Comparison of ENCODE assay signal across 14 mouse cellular contexts in genomic region chr4:108940681-108941473, GRCm38 (mm10). TPM values are rescaled to one million over a fixed set of nuclear protein-coding genes. Genes with fewer than 3 reads are reported as not detected.
DNase-seq lines count a peak whose midpoint lies in the region; ATAC-seq and TF ChIP-seq lines count a peak whose summit lies in the region.
"Had no signal": no experiment of that assay in that cellular context is flagged by ENCODE, and none has a peak within 500 bp of the region (broad histone marks: within the 10 kb centered on the region; RNA-seq: fewer than 3 reads in every experiment).

No protein-coding gene starts in this region.

- H3K27me3 ChIP-seq in hindbrain, embryonic 14.5 days (ENCODE audit: control insufficient read depth, insufficient read depth, low read length): no peaks in the 10 kb centered on the region
- no peaks in the 10 kb centered on the region for H3K27me3 ChIP-seq in hindbrain, embryonic 12.5 days
- no peaks in the 10 kb centered on the region for H3K27me3 ChIP-seq in forebrain, embryonic 14.5 days (replicated peaks; ENCODE audit: control insufficient read depth, insufficient read depth, low read length)
- H3K27me3 ChIP-seq in midbrain, postnatal 0 days (ENCODE audit: insufficient read depth, low read length): no peaks in the 10 kb centered on the region
- no peaks in the 10 kb centered on the region for H3K27me3 ChIP-seq in kidney, adult 2 months (replicated peaks; ENCODE audit: control insufficient read depth, insufficient read depth, low read length)
- H3K27me3 ChIP-seq: heart, embryonic 15.5 days had no signal

- no peak for ATAC-seq in cerebellum, adult (ENCODE audit: insufficient number of reproducible peaks, low FRiP score, low TSS enrichment)
- ATAC-seq in hindbrain, embryonic 14.5 days (ENCODE audit: low FRiP score): 0 out of 2 replicates have a peak, but pooled peaks have one; percentile 28
- ATAC-seq in hindbrain, embryonic 12.5 days (ENCODE audit: low FRiP score): no peak
- no peak for ATAC-seq in forebrain, embryonic 14.5 days
- no peak for ATAC-seq in midbrain, postnatal 0 days (ENCODE audit: low FRiP score)
- ATAC-seq: hindbrain, embryonic 16.5 days had no signal

- WGBS in hindbrain, embryonic 14.5 days: 67% methylated on average over 17 of the region's 17 CpGs
- 78% methylated on average over 17 of the region's 17 CpGs for WGBS in hindbrain, embryonic 12.5 days
- 64% methylated on average over 17 of the region's 17 CpGs for WGBS in forebrain, embryonic 14.5 days
- WGBS in midbrain, postnatal 0 days: 43% methylated on average over 17 of the region's 17 CpGs
- WGBS in kidney, adult 2 months: 88% methylated on average over 17 of the region's 17 CpGs

- H3K4me3 ChIP-seq in hindbrain, embryonic 14.5 days (replicated peaks; ENCODE audit: low read length): no peak overlapping the region
- no peak overlapping the region for H3K4me3 ChIP-seq in hindbrain, embryonic 12.5 days
- H3K4me3 ChIP-seq in forebrain, embryonic 14.5 days (ENCODE audit: low read depth, low read length): no peak overlapping the region
- H3K4me3 ChIP-seq in midbrain, postnatal 0 days (ENCODE audit: low read depth, low read length): no peak overlapping the region
- no peak overlapping the region for H3K4me3 ChIP-seq in kidney, adult 2 months (ENCODE audit: insufficient read depth, low read depth, low read length)
- H3K4me3 ChIP-seq: heart, embryonic 15.5 days had no signal

- no peaks in the 10 kb centered on the region for H3K9me3 ChIP-seq in hindbrain, embryonic 14.5 days (ENCODE audit: control insufficient read depth, low read length)
- H3K9me3 ChIP-seq in hindbrain, embryonic 12.5 days (replicated peaks): no peaks in the 10 kb centered on the region
- no peaks in the 10 kb centered on the region for H3K9me3 ChIP-seq in forebrain, embryonic 14.5 days (replicated peaks; ENCODE audit: control insufficient read depth, low read length)
- no peaks in the 10 kb centered on the region for H3K9me3 ChIP-seq in midbrain, postnatal 0 days (ENCODE audit: low read length)
- H3K9me3 ChIP-seq: heart, embryonic 15.5 days had no signal

- peaks cover 29% of the 10 kb centered on the region for H3K4me1 ChIP-seq in hindbrain, embryonic 14.5 days (replicated peaks; ENCODE audit: control insufficient read depth, insufficient read depth, low read length)
- H3K4me1 ChIP-seq in hindbrain, embryonic 12.5 days: peaks cover 16% of the 10 kb centered on the region
- H3K4me1 ChIP-seq in forebrain, embryonic 14.5 days (ENCODE audit: control insufficient read depth, insufficient read depth, low read length): peaks cover 12% of the 10 kb centered on the region; the same call in 1 of the 2 replicates
- H3K4me1 ChIP-seq in midbrain, postnatal 0 days (ENCODE audit: insufficient read depth, low read length): no peaks in the 10 kb centered on the region
- no peaks in the 10 kb centered on the region for H3K4me1 ChIP-seq in kidney, adult 2 months (ENCODE audit: control insufficient read depth, insufficient read depth, low read length)

- H3K4me2 ChIP-seq in hindbrain, embryonic 14.5 days (replicated peaks): no peak overlapping the region
- H3K4me2 ChIP-seq in hindbrain, embryonic 12.5 days (replicated peaks): no peak overlapping the region
- no peak overlapping the region for H3K4me2 ChIP-seq in forebrain, embryonic 14.5 days (ENCODE audit: low read length)
- no peak overlapping the region for H3K4me2 ChIP-seq in midbrain, postnatal 0 days (ENCODE audit: low read depth, low read length, poor library complexity, severe bottlenecking)
- H3K4me2 ChIP-seq: heart, embryonic 15.5 days; lung, embryonic 14.5 days had no signal

- DNase-seq in cerebellum, postnatal 10 days: peak; percentile 75 to 82
- no peak for DNase-seq in hindbrain, embryonic 14.5 days (ENCODE audit: low spot score)
- peak; percentile 17 for DNase-seq in forebrain, embryonic 14.5 days (ENCODE audit: low spot score)
- DNase-seq in midbrain, postnatal 0 days (ENCODE audit: low spot score): peak; percentile 61
- no peak for DNase-seq in gastrocnemius, postnatal 4 days (ENCODE audit: low spot score in 2 of 2)
- DNase-seq in kidney, adult 2 months: no peak
- DNase-seq: cerebellum, adult 8-10 months; kidney, adult 18-20 months; kidney, postnatal 25 days; lung, embryonic 14.5 days had no signal

- H3K36me3 ChIP-seq in hindbrain, embryonic 14.5 days (replicated peaks; ENCODE audit: control insufficient read depth, insufficient read depth): no peaks in the 10 kb centered on the region
- H3K36me3 ChIP-seq in hindbrain, embryonic 12.5 days: no peaks in the 10 kb centered on the region
- H3K36me3 ChIP-seq in forebrain, embryonic 14.5 days (ENCODE audit: control insufficient read depth, insufficient read depth, low read length): no peaks in the 10 kb centered on the region
- H3K36me3 ChIP-seq in midbrain, postnatal 0 days (ENCODE audit: insufficient read depth, low read length): no peaks in the 10 kb centered on the region
- no peaks in the 10 kb centered on the region for H3K36me3 ChIP-seq in kidney, adult 2 months (ENCODE audit: control insufficient read depth, insufficient read depth, low read length)
- H3K36me3 ChIP-seq: heart, embryonic 15.5 days had no signal

- TF ChIP-seq CTCF in midbrain, postnatal 0 days (IDR thresholded peaks at IDR 0.05): no peak
- no peak for TF ChIP-seq CTCF in kidney, adult 2 months (conservative IDR thresholded peaks at IDR 0.05; ENCODE audit: insufficient read depth, insufficient read length, low read depth, low read length)

- TF ChIP-seq POLR2A in kidney, adult 2 months (IDR thresholded peaks at IDR 0.05; ENCODE audit: low read depth, low read length): no peak

- no peak overlapping the region for H3K27ac ChIP-seq in hindbrain, embryonic 14.5 days
- no peak overlapping the region for H3K27ac ChIP-seq in hindbrain, embryonic 12.5 days
- H3K27ac ChIP-seq in forebrain, embryonic 14.5 days (ENCODE audit: low read depth, low read length): no peak overlapping the region
- no peak overlapping the region for H3K27ac ChIP-seq in midbrain, postnatal 0 days (ENCODE audit: low read depth, low read length)
- no peak overlapping the region for H3K27ac ChIP-seq in kidney, adult 2 months (ENCODE audit: insufficient read depth, low read depth, low read length)
- H3K27ac ChIP-seq: heart, embryonic 15.5 days had no signal

- no peak overlapping the region for H3K9ac ChIP-seq in hindbrain, embryonic 14.5 days
- no peak overlapping the region for H3K9ac ChIP-seq in hindbrain, embryonic 12.5 days
- no peak overlapping the region for H3K9ac ChIP-seq in forebrain, embryonic 14.5 days (ENCODE audit: low read length)
- H3K9ac ChIP-seq in midbrain, postnatal 0 days (replicated peaks; ENCODE audit: low read length, poor library complexity, severe bottlenecking): no peak overlapping the region
- H3K9ac ChIP-seq: heart, embryonic 15.5 days; lung, embryonic 14.5 days had no signal

RNA-seq across cellular contexts. Expression of gene Nrd1, which starts 59.6 kb away (rescaled TPM):
- polyA plus RNA-seq in hindbrain, embryonic 14.5 days (2014; fragmentation: Nextera tagmentation; extraction: Ambion mirVana): 52.4 and 58.6 TPM in 2 replicates
- polyA plus RNA-seq in hindbrain, embryonic 12.5 days (2016; fragmentation: Nextera tagmentation; extraction: Ambion mirVana): 113 and 120 TPM in 2 replicates
- 45.6 and 49.8 TPM in 2 replicates for polyA plus RNA-seq in forebrain, embryonic 14.5 days (2014; fragmentation: Nextera tagmentation; extraction: Ambion mirVana)
- total RNA-seq in midbrain, postnatal 0 days (2014; rRNA removed): 63.8 and 64.6 TPM in 2 replicates
- 46.0 and 61.4 TPM in 2 replicates for polyA plus RNA-seq in midbrain, postnatal 0 days (2015; fragmentation: Nextera tagmentation; extraction: Ambion mirVana)
- total RNA-seq in gastrocnemius, postnatal 4 days (2021): 10 to 100 TPM; 95.5 to 98.8 TPM
- polyA plus RNA-seq in kidney, adult 2 months (2012; rRNA removed): 38.5 and 50.5 TPM in 2 replicates

Comparison
In these comparisons a context has a peak if more than half of its experiments do, and no peak if none do; other contexts are left out.
1. DNase-seq: peak in cerebellum, postnatal 10 days (2 of 2), forebrain, embryonic 14.5 days (single experiment) and midbrain, postnatal 0 days (single experiment); none in hindbrain, embryonic 14.5 days (single experiment), gastrocnemius, postnatal 4 days (0 of 2) and kidney, adult 2 months (single experiment).